ENCODE assay signal across 27 mouse cellular contexts in the genomic region with DNA sequence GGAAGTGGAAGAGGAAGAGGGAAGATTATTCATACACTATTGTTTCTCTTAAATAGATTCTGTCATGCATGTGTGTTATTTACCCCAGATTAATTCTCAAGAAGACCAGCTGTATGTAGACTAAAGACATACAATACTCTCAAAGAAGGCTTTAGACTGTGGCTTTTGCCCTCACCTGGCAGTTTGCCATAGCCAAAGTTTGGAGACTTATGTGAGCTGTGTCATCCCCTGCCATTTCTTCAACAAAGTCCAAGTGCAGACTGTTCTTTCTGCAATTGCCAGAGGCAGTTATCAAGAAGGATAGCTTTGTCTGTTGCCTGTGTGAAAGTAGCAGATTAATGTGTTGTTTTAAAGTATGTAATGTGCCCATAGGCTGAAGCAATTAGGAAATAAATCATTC.
A peak's percentile ranks its signal among the peaks of the same experiment; 100 is the strongest.
DNase-seq lines count a peak whose midpoint lies in the region; ATAC-seq and TF ChIP-seq lines count a peak whose summit lies in the region.
"Had no signal": no experiment of that assay in that cellular context is flagged by ENCODE, and none has a peak within 500 bp of the region (broad histone marks: within the 10 kb centered on the region; RNA-seq: fewer than 3 reads in every experiment).

No protein-coding gene starts in this region.

- H3K9me3 ChIP-seq in kidney, postnatal 0 days (replicated peaks; ENCODE audit: low read length), result no peaks in the 10 kb centered on the region
- H3K9me3 ChIP-seq in neural tube, embryonic 11.5 days (ENCODE audit: control insufficient read depth, low read length), result no peaks in the 10 kb centered on the region
- no peaks in the 10 kb centered on the region for H3K9me3 ChIP-seq in neural tube, embryonic 15.5 days (replicated peaks)
- H3K9me3 ChIP-seq: forebrain, embryonic 10.5 days; forebrain, embryonic 15.5 days; heart, embryonic 13.5 days; hindbrain, embryonic 10.5 days; limb, embryonic 12.5 days; liver, embryonic 15.5 days; lung, embryonic 15.5 days; midbrain, embryonic 13.5 days had no signal

- H3K27me3 ChIP-seq in kidney, postnatal 0 days (ENCODE audit: insufficient read depth, low read length), result no peaks in the 10 kb centered on the region
- H3K27me3 ChIP-seq in neural tube, embryonic 11.5 days (ENCODE audit: control insufficient read depth, insufficient read depth, low read length), result no peaks in the 10 kb centered on the region
- H3K27me3 ChIP-seq in neural tube, embryonic 15.5 days (replicated peaks), result no peaks in the 10 kb centered on the region
- H3K27me3 ChIP-seq: forebrain, embryonic 15.5 days; heart, embryonic 13.5 days; limb, embryonic 12.5 days; liver, embryonic 15.5 days; lung, embryonic 15.5 days; midbrain, embryonic 13.5 days had no signal

- H3K36me3 ChIP-seq in kidney, postnatal 0 days (ENCODE audit: insufficient read depth, low read length), result no peaks in the 10 kb centered on the region
- no peaks in the 10 kb centered on the region for H3K36me3 ChIP-seq in neural tube, embryonic 11.5 days (ENCODE audit: control insufficient read depth, insufficient read depth, low read length)
- no peaks in the 10 kb centered on the region for H3K36me3 ChIP-seq in neural tube, embryonic 15.5 days
- H3K36me3 ChIP-seq: forebrain, embryonic 10.5 days; forebrain, embryonic 15.5 days; heart, embryonic 13.5 days; hindbrain, embryonic 10.5 days; limb, embryonic 12.5 days; liver, embryonic 15.5 days; lung, embryonic 15.5 days; midbrain, embryonic 13.5 days had no signal

- no peak overlapping the region for H3K27ac ChIP-seq in kidney, postnatal 0 days
- H3K27ac ChIP-seq in neural tube, embryonic 11.5 days (ENCODE audit: low read depth, low read length), result no peak overlapping the region
- no peak overlapping the region for H3K27ac ChIP-seq in neural tube, embryonic 15.5 days (replicated peaks)
- H3K27ac ChIP-seq: forebrain, embryonic 10.5 days; forebrain, embryonic 15.5 days; heart, embryonic 13.5 days; hindbrain, embryonic 10.5 days; limb, embryonic 12.5 days; liver, embryonic 15.5 days; lung, embryonic 15.5 days; midbrain, embryonic 13.5 days had no signal

- H3K4me3 ChIP-seq in kidney, postnatal 0 days (replicated peaks; ENCODE audit: low read depth, low read length), result no peak overlapping the region
- no peak overlapping the region for H3K4me3 ChIP-seq in neural tube, embryonic 11.5 days (ENCODE audit: low read depth, low read length)
- H3K4me3 ChIP-seq in neural tube, embryonic 15.5 days (replicated peaks), result no peak overlapping the region
- H3K4me3 ChIP-seq: forebrain, embryonic 10.5 days; forebrain, embryonic 15.5 days; heart, embryonic 13.5 days; hindbrain, embryonic 10.5 days; limb, embryonic 12.5 days; liver, embryonic 15.5 days; lung, embryonic 15.5 days; midbrain, embryonic 13.5 days had no signal

- DNase-seq in kidney, postnatal 0 days (ENCODE audit: low spot score), result peak; percentile 2
- no peak for DNase-seq in kidney, postnatal 14 days
- peak; percentile 15 for DNase-seq in neural tube, embryonic 11.5 days (ENCODE audit: low spot score)
- peak; percentile 59 for DNase-seq in adipocyte (ENCODE audit: low spot score)
- no peak for DNase-seq in layer of hippocampus, adult 18-20 months (ENCODE audit: low spot score in 2 of 2)
- no peak for DNase-seq in heart, adult 18-20 months
- DNase-seq: adrenal gland, postnatal 10 days; B cell, adult 2 months; cerebellum, adult 8-10 months; cerebellum, postnatal 25 days; gastrocnemius, postnatal 25 days; heart, postnatal 10 days; kidney, adult 18-20 months; layer of hippocampus, adult 9-11 months; lung, postnatal 36 days; right cerebral cortex, adult 18-20 months; right cerebral cortex, postnatal 4 days had no signal

- H3K4me1 ChIP-seq in kidney, postnatal 0 days (replicated peaks; ENCODE audit: insufficient read depth, low read length), result no peaks in the 10 kb centered on the region
- no peaks in the 10 kb centered on the region for H3K4me1 ChIP-seq in neural tube, embryonic 11.5 days (ENCODE audit: control insufficient read depth, insufficient read depth, low read length)
- no peaks in the 10 kb centered on the region for H3K4me1 ChIP-seq in neural tube, embryonic 15.5 days
- H3K4me1 ChIP-seq: forebrain, embryonic 10.5 days; forebrain, embryonic 15.5 days; heart, embryonic 13.5 days; hindbrain, embryonic 10.5 days; limb, embryonic 12.5 days; liver, embryonic 15.5 days; lung, embryonic 15.5 days; midbrain, embryonic 13.5 days had no signal

- no peak for TF ChIP-seq CTCF in kidney, postnatal 0 days (IDR thresholded peaks at IDR 0.05; ENCODE audit: low read depth)

- H3K4me2 ChIP-seq in kidney, postnatal 0 days (ENCODE audit: low read length), result no peak overlapping the region
- H3K4me2 ChIP-seq in neural tube, embryonic 11.5 days (ENCODE audit: low read depth), result no peak overlapping the region
- no peak overlapping the region for H3K4me2 ChIP-seq in neural tube, embryonic 15.5 days
- H3K4me2 ChIP-seq: forebrain, embryonic 15.5 days; heart, embryonic 13.5 days; limb, embryonic 12.5 days; liver, embryonic 15.5 days; lung, embryonic 15.5 days; midbrain, embryonic 13.5 days had no signal

- no peak for ATAC-seq in kidney, postnatal 0 days (replicated peaks; ENCODE audit: low FRiP score, low read depth)
- no peak; the same call in 1 of the 2 replicates for ATAC-seq in neural tube, embryonic 11.5 days (ENCODE audit: insufficient read depth, low FRiP score, low TSS enrichment)
- no peak for ATAC-seq in neural tube, embryonic 15.5 days (ENCODE audit: low FRiP score)
- ATAC-seq: forebrain, embryonic 15.5 days; hindbrain, embryonic 16.5 days; midbrain, embryonic 13.5 days had no signal

- H3K9ac ChIP-seq in kidney, postnatal 0 days (ENCODE audit: low read depth, low read length), result no peak overlapping the region
- H3K9ac ChIP-seq in neural tube, embryonic 11.5 days (ENCODE audit: low read length), result no peak overlapping the region
- H3K9ac ChIP-seq in neural tube, embryonic 15.5 days (replicated peaks), result no peak overlapping the region
- H3K9ac ChIP-seq: forebrain, embryonic 15.5 days; heart, embryonic 13.5 days; limb, embryonic 12.5 days; liver, embryonic 15.5 days; lung, embryonic 15.5 days; midbrain, embryonic 13.5 days had no signal

Comparison
In these comparisons a context has a peak if more than half of its experiments do, and no peak if none do; other contexts are left out.
1. DNase-seq: peak in kidney, postnatal 0 days (single experiment), neural tube, embryonic 11.5 days (single experiment) and adipocyte (single experiment); none in kidney, postnatal 14 days (single experiment), layer of hippocampus, adult 18-20 months (0 of 2) and heart, adult 18-20 months (0 of 2).